Mouse (Mus musculus) adrenal gland, adult 8-10 months (tissue): ENCODE data around the gene Sqstm1. TPM values are rescaled to one million over a fixed set of nuclear protein-coding genes. Genes with fewer than 3 reads are reported as not detected.
"Not testable (repeated sequence)": the region's sequence is repeated elsewhere in the genome, so short reads cannot be mapped to it uniquely, and the experiment has no call there.

Experiments
- DNase-seq: peaks from one replicate; pipeline ENCODE4 v3.0.0; 2022
- microRNA-seq, 2 experiments: library from miRNA; unstranded; fragments of <30 nt; microRNA quantifications; one replicate each; pipeline ENCODE4 v1.2.0; 2022
- total RNA-seq, 4 experiments: library from RNA; stranded (reverse); gene quantifications; 2 replicates each; pipeline ENCODE4 v1.2.4; 2022

The Sqstm1 gene
- total RNA-seq, 4 experiments from 2014 or later = 798 to 1,098 (median 876) TPM

DNA sequence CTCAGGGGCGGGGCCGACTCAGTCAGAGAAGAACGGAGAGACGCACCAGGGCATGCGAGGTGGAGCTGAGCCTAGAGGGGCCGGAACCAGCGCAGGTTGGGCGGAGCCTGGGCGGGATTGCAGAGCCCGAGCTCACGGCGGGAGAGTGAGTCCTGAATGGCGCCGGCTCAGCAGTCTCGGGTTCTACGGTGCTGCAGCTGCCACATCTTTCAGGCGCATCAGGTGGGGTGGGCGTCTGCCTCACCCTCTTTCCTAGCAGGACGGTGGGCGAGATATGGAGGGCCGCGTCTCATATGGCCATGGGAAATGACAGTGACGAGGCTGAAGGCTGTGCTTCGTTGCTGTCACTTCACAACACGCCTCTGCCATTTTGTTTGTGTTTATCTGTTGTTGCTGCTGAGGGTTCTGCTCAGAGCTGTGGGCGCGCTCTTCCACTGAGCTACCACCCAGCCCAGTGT lies 35.9 kb downstream of the Sqstm1 start:
- DNase-seq = peak; percentile 97

DNA sequence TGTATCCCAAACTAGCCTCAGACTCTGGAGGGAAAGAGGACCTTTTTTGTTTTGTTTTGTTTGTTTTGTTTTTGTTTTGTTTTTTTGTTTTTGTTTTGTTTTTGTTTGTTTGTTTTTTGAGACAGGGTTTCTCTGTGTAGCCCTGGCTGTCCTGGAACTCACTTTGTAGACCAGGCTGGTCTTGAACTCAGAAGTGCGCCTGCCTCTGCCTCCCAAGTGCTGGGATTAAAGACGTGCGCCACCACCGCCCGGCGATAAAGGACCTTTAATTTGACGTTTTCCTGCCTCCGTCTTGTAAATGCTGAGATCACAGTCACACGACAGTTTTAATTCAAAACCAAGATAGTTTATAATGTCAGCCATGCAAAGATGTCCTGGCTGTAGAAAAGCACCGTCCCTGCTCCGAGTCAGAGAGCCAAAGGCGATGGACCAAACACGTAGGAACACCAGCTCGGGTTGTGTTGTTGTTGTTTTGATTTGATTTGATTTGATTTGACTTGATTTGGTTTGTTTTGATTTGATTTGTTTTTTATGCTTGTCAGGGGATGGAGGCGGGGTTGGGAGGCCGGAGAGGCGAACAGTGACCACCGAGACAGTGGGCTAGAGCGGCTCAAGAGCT lies 36.4 kb downstream of the Sqstm1 start, which contains the start of gene Mrnip:
Gene Mrnip (plus strand): TSS at position 334 of the 619 bp plus-strand sequence.
- not testable (repeated sequence) for DNase-seq

DNA sequence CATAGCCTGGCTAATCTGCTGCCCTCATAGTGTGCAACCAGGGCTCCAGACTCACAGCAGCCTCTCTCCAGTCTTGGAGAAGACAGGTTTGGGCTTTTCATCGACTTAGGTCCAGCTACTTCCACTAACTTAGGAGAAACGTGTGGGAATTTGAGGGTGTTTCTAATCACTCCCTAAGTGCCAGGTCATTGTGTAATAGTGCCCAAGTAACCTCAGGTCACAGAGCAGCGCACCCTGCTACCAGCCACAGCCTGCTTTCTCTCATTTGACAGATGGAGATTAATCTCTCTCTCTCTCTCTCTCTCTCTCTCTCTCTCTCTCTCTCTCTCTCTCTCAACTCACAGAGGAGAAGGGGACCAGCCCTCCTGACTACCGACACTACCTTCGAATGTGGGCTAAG lies 42.3 kb downstream of the Sqstm1 start:
- no peak for DNase-seq

DNA sequence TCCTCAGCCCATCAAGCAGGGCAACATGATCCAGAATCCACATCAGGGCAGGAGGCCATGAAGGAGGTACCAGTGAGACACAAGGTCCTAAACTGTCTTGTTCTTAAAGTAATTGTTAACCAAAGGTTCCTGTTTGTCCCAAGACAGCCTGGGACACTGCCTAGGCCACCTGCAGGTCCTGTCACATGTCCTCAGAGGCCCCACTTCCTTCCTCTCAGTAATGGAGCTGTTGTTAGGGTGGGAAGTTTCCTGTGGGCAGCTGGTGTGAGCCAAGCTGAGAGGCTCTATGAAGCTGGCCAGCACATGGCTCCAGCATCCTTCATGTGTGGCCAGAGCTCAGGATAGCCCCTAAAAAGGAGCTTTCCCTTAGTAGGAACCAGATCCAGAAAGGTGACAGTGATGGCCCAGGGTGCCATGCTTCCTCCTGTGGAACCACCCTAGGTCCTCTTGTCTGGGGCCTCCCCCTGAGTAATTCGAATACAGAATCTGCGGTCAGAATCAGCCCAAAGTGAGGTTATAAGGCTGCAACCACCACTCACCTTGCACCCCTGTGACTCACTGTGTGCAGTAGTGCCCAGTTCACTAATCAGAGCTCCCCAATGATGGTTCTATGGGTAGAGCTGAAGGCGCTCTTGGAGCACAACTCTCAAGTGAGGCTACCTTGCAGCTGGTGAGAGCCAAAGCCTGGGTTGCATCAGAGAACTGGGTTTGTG lies 48.1 kb downstream of the Sqstm1 start:
- no peak for DNase-seq

DNA sequence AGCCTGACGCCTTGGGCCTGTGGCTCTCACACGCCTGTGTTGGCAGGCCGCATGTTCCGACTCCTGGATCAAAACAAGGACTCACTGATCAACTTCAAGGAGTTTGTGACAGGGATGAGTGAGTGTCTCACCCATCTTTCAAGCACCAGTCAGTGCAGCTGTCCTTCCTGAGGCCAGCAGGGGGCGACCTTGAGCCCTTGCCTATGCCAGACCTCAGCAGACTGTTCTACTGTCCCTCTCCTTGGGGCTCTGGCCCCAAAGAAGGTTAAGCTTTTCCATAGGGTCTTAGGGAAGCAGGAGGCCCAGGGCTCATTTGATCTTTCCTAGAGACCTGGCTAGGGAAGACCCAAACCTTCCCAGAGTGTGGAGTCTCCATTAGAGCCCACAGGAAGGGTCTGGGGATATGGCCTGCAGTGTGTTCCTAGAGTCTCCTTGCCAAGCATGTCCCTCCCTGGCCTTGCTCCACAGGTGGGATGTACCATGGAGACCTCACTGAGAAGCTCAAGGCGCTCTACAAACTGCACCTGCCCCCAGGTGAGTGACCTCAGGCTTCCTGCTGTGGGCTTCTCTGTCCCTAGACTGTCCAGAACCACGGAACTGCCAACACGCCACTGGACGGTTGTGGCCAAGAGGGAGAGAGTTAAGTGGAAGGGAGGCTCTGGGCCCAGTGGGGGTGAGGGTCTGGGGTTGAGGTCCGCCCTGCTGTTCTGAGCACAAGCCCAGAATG lies 48.9 kb downstream of the Sqstm1 start:
- DNase-seq = peak; percentile 69

DNA sequence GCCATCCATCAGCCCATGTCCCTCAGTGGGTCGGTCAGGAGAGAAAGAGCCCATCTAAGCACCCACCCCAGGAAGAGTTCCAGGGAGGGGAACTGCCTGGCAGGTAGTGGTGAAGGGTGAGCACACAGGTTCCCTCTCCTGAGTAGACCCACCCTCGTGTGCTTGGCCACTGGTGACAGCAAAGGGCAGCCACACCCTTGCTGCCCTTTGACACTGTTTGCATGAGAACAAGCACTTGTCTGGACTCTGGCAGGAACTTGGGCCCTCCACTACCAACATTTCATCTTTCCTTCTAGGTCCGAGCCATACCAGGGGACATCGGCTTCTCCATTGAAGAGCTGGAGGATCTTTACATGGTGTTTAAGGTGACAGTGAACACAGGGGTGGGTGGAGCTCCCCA lies 51.3 kb downstream of the Sqstm1 start:
- DNase-seq = no peak

DNA sequence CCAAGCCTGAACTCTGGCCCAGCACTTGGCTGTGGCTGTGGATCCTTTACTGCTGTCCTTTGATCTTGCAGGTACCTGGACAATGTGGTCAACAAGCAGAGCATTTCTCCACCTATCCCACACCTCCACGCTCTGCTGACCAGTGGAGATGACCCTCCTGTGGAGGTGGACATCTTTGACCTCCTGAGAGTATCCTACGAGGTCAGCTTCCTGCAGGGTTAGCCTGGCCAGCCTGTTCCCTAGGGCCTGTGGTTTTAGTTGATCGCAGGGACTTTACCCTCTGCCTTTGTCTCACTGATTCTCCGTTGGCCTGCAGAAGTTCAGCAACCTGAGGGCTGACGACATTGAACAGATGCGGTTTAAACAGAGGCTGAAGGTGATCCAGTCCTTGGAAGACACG lies 52.3 kb downstream of the Sqstm1 start:
- no peak for DNase-seq

DNA sequence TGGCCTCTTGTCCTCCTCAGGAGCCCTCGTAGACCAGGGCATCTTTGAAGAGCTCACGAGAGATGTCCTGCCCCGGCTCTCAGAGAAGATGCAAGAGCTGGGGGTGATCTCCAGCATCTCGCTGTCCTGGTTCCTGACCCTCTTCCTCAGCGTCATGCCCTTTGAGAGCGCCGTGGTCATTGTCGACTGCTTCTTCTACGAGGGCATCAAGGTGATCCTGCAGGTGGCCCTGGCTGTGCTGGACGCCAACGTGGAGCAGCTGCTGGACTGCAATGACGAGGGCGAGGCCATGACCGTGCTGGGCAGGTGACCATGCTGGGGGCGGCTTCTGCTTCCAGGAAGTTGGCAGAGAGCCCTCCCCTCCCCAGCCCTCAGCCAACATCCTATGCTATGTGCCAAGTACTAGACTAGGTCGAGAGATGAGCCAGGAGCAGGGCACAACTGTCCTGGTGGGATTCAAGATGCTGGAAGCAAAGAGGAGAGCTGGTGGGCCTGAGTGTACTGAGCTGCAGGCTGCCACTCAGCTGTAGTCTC lies 53.8 kb downstream of the Sqstm1 start:
- no peak for DNase-seq

DNA sequence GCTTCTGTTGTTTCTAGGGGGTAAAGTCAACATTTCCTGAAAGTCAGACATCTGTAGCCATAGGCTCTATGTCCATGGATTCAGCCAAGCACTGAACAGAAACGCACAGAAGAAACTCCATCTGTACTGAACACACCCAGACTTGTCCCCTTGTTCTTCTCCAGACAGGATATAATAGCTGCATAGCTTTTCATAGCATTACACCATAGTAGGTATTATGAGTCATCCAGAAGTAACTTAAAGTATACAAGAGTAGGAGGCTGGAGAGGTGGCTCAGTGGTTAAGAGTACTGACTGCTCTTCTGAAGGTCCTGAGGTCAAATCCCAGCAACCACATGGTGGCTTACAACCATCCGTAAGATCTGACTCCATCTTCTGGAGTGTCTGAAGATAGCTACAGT lies 54.8 kb downstream of the Sqstm1 start:
- DNase-seq = no peak

DNA sequence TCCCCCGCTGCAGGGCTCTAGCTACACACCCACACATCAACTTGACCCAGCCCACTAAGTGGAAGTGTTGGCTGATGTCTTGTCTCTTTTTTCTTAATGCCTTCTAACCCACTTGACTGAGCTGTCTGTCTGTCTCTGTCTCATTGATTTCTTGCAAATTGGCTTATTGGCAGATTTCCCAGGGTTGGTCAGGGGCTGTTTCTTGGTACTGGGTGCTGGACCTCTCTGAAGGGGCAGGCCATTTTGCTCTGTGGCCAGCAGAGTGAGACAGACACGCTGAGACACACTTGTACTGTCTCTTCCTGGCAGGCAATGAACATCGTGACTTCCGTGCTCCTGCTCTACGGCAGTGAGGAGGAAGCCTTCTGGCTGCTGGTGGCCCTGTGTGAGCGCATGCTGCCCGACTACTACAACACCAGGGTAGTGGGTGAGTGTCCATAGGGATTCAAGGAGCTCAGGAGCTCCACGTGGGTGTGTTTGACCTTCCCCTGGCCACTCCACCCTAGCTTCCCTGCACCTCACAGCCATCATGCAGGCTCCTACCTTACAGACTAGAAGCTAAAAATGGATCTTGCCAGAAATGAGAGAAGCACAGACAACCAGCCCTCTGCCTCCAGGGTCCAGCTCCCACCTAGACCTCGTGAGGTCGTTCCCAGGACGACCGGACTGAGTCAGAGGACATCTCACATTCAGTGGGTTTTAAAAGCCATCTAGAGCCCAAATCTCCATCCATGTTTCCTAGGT lies 55.7 kb downstream of the Sqstm1 start:
- no peak for DNase-seq

DNA sequence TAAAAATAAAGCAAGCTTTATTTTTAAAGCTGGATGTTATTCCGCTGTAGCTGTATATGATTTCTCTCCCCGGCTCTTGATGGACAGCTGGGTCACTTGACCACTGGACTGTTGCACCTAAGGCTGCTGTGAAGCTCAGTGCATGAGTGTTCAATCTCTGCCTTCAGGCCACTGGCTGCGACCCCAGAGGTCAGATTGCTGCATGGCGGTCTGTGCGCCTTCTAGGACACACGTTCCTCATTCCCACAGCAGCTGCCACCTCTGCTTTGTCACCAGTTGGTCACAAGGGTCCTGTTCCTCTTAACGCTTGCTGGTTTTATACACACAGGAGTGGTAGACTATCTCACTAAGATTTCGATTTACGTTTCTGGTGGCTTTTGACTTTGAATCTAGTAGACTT lies 56.5 kb downstream of the Sqstm1 start:
- DNase-seq = no peak

DNA sequence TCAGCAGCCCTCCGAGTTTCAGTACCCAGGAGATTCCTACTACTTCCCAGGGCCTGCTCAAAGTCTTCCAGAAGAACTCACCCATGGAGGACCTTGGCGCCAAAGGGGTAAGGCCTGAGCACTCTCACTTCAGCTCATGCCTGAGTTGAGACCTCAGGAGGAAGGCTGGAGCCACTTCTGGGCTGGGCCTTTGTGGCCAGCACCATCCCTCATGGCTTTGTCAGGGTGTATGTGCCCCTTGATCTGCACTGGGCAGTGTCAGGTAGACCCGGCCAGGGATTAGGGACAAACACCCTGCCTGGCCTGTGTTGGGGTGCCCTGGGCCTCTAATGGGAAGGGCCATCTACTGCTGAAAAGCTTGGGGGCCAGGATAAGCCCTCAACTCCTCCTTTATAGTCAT lies 59.3 kb downstream of the Sqstm1 start:
- DNase-seq = no peak

DNA sequence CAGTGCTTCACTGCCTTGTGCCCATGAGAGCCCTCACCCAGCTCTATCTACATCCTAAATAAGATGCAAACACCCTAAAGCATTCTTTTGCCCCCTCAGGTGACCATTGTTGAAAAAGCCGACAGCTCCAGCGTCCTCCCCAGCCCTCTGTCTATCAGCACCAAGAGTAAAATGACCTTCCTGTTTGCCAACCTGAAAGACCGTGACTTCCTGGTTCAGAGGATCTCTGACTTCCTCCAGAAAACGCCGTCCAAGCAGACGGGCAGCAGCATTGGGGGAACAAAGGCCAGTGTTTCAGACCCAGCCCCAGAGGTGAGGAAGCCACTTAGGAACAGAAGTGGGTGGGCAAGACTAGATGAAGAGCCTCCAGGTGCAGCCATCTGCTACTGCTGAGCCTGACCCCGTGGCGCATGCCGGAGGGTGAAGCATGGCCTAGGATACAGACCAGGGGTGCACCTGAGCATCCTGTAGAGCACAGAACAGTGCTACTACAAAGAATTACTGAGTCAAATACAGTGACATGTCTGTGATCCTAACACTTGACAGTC lies 61.0 kb downstream of the Sqstm1 start:
- no peak for DNase-seq

Small RNA genes within 50 kb of the gene (microRNA-seq; reads per million reads assigned to microRNA genes)
- 0.35 to 0.67 reads per million in 2 experiments for gene Mir6919

Other genes starting within 250 kb of the Sqstm1 start
- 100 to 1,000 TPM; 103 to 148 (median 134) TPM for gene Rnf130, start 185.5 kb downstream of the Sqstm1 start, total RNA-seq
- 100 to 1,000 TPM; 154 to 260 (median 207) TPM for gene Tbc1d9b, start 79.4 kb downstream of the Sqstm1 start, total RNA-seq
- gene Mrnip, start 36.4 kb downstream of the Sqstm1 start, total RNA-seq = 10 to 100 TPM in 3 of 4 experiments, 1 to 10 TPM in 1; 9.1 to 17.0 (median 14.6) TPM
- gene Mgat4b, start 63 bp upstream of the Sqstm1 start, total RNA-seq = 100 to 1,000 TPM; 130 to 232 (median 157) TPM
- gene Ltc4s, start 27.8 kb upstream of the Sqstm1 start, total RNA-seq = 10 to 100 TPM in 3 of 4 experiments, 1 to 10 TPM in 1; 8.3 to 28.7 (median 11.8) TPM
- 10 to 100 TPM; 21.2 to 24.5 (median 23.9) TPM for gene Maml1, start 81.5 kb upstream of the Sqstm1 start, total RNA-seq
- 100 to 1,000 TPM; 459 to 558 (median 506) TPM for gene Canx, start 114.8 kb upstream of the Sqstm1 start, total RNA-seq
- not detected for gene Cby3, start 143.6 kb upstream of the Sqstm1 start, total RNA-seq
- gene Hnrnph1, start 166.2 kb upstream of the Sqstm1 start, total RNA-seq = 100 to 1,000 TPM; 165 to 402 (median 286) TPM
- gene Rufy1, start 220.3 kb upstream of the Sqstm1 start, total RNA-seq = 10 to 100 TPM; 41.9 to 56.9 (median 49.4) TPM